Mouse (Mus musculus): ENCODE measurements around the gene Strip2.

DNA sequence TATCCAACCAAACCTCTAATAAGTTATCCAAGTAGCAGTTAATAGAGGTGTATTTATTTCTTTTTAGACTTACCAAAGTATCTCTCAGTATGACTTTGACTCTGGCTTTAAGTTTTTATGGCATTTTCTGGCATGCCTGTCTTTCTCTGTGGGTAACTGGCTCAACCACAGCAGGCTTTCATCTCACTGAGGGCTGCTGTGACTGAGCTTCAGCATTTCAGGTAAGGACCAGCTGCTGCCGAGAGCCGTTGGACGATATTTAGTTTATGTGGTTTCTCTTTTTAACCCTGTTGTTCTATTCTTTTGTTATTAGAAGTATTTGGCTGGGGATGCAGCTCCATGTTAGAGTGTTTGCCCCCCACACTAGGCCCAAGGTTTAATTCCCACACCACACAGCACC is 19.8 kb upstream of the Strip2 start:
- no peak for TF ChIP-seq CTCF (IDR thresholded peaks at IDR 0.05; ENCODE audit: low read depth, low read length)
- TF ChIP-seq GATA1 (IDR thresholded peaks at IDR 0.05; ENCODE audit: borderline replicate concordance, low read length) = no peak
- TF ChIP-seq TAL1 (conservative IDR thresholded peaks at IDR 0.05; ENCODE audit: low read depth, low read length) = no peak
- TF ChIP-seq POLR2AphosphoS5 (IDR thresholded peaks at IDR 0.05; ENCODE audit: insufficient replicate concordance, low read depth, low read length) = no peak

Measured in G1E (cell line).